Mouse (Mus musculus): ENCODE measurements around the gene Tsks. TPM values are rescaled to one million over a fixed set of nuclear protein-coding genes. Genes with fewer than 3 reads are reported as not detected.

Tsks gene
- polyA plus RNA-seq, 2 experiments: 0.05 to 0.07 TPM

- no peak overlapping the region for H3K4me2 ChIP-seq (ENCODE audit: low read depth)
- peaks cover 3 to 13% of the 10 kb centered on the region in 2 experiments; a peak in 3 of 4 replicates for H3K4me1 ChIP-seq (replicated peaks; ENCODE audit: control insufficient read depth in 2 of 2, insufficient read depth in 2 of 2, low read length in 1 of 2)
- peaks cover 27% of the 10 kb centered on the region for H3K36me3 ChIP-seq (replicated peaks; ENCODE audit: control insufficient read depth, insufficient read depth, low read depth)
- H3K4me3 ChIP-seq (ENCODE audit: insufficient read depth in 1 of 2, low read depth in 2 of 2, low read length in 2 of 2): no peak overlapping the region
- WGBS (ENCODE audit: insufficient replicate concordance): 21% methylated on average over 6 of the region's 6 CpGs
- DNase-seq (ENCODE audit: low read depth in 3 of 3, low spot score in 3 of 3) (peak; percentile 59 to 69 (median 61)), ATAC-seq (ENCODE audit: insufficient read depth) (no peak)
- H3K27me3 ChIP-seq (ENCODE audit: control insufficient read depth, insufficient read depth, low read length): no peaks in the 10 kb centered on the region
- TF ChIP-seq EP300 (IDR thresholded peaks at IDR 0.05; ENCODE audit: low read depth) (no peak), CTCF (IDR thresholded peaks at IDR 0.05; ENCODE audit: low read depth) (peak; percentile 99)
- no peak overlapping the region for H3K27ac ChIP-seq
- H3K9ac ChIP-seq (replicated peaks): no peak overlapping the region
- H3K9me3 ChIP-seq (ENCODE audit: control insufficient read depth, low read length): no peaks in the 10 kb centered on the region
Measured at GRCm38 (mm10) chr7:44983085-44983484, 40.1 kb downstream of the Tsks start.

GRCm38 (mm10) chr7:44983944-44984832 is 41.2 kb downstream of the Tsks start:
- Histone ChIP-seq H3K4me2 (ENCODE audit: low read depth) (peak overlapping the region; percentile 79), H3K4me3 (ENCODE audit: insufficient read depth in 1 of 2, low read depth in 2 of 2, low read length in 2 of 2) (no peak overlapping the region), H3K27ac (peak overlapping the region; percentile 1), H3K36me3 (replicated peaks; ENCODE audit: control insufficient read depth, insufficient read depth, low read depth) (peaks cover 19% of the 10 kb centered on the region), H3K4me1 (replicated peaks; ENCODE audit: control insufficient read depth in 2 of 2, insufficient read depth in 2 of 2, low read length in 1 of 2) (peaks cover 3 to 16% of the 10 kb centered on the region in 2 experiments; a peak in 3 of 4 replicates), H3K9ac (replicated peaks) (no peak overlapping the region), H3K9me3 (ENCODE audit: control insufficient read depth, low read length) (no peaks in the 10 kb centered on the region), H3K27me3 (ENCODE audit: control insufficient read depth, insufficient read depth, low read length) (no peaks in the 10 kb centered on the region)
- DNase-seq (ENCODE audit: low read depth in 3 of 3, low spot score in 3 of 3): no peak
- ATAC-seq (ENCODE audit: insufficient read depth): no peak
- no peak for TF ChIP-seq CTCF (IDR thresholded peaks at IDR 0.05; ENCODE audit: low read depth)
- no peak for TF ChIP-seq EP300 (IDR thresholded peaks at IDR 0.05; ENCODE audit: low read depth)
- WGBS (ENCODE audit: insufficient replicate concordance): 76% methylated on average over 7 of the region's 7 CpGs

- Histone ChIP-seq H3K27ac (peak overlapping the region; percentile 62), H3K9ac (replicated peaks) (no peak overlapping the region), H3K4me1 (replicated peaks; ENCODE audit: control insufficient read depth in 2 of 2, insufficient read depth in 2 of 2, low read length in 1 of 2) (peaks cover 3 to 17% of the 10 kb centered on the region in 2 experiments; a peak in 3 of 4 replicates), H3K27me3 (ENCODE audit: control insufficient read depth, insufficient read depth, low read length) (no peaks in the 10 kb centered on the region), H3K4me3 (ENCODE audit: insufficient read depth in 1 of 2, low read depth in 2 of 2, low read length in 2 of 2) (peak overlapping the region; percentile 71 to 79; a peak in 3 of 4 replicates), H3K36me3 (replicated peaks; ENCODE audit: control insufficient read depth, insufficient read depth, low read depth) (peaks cover 13% of the 10 kb centered on the region), H3K4me2 (ENCODE audit: low read depth) (peak overlapping the region; percentile 79), H3K9me3 (ENCODE audit: control insufficient read depth, low read length) (no peaks in the 10 kb centered on the region)
- TF ChIP-seq EP300 (IDR thresholded peaks at IDR 0.05; ENCODE audit: low read depth): no peak
- no peak for TF ChIP-seq CTCF (IDR thresholded peaks at IDR 0.05; ENCODE audit: low read depth)
- DNase-seq (ENCODE audit: low read depth in 3 of 3, low spot score in 3 of 3): no peak
- no peak for ATAC-seq (ENCODE audit: insufficient read depth)
- 33% methylated on average over 3 of the region's 3 CpGs for WGBS (ENCODE audit: insufficient replicate concordance)
Measured at GRCm38 (mm10) chr7:44984833-44985164, 41.8 kb downstream of the Tsks start.

GRCm38 (mm10) chr7:44985595-44986191 is 42.7 kb downstream of the Tsks start:
- Histone ChIP-seq H3K27ac (peak overlapping the region; percentile 62), H3K9ac (replicated peaks) (peak overlapping the region; percentile 86), H3K4me2 (ENCODE audit: low read depth) (peak overlapping the region; percentile 79), H3K27me3 (ENCODE audit: control insufficient read depth, insufficient read depth, low read length) (no peaks in the 10 kb centered on the region), H3K4me1 (replicated peaks; ENCODE audit: control insufficient read depth in 2 of 2, insufficient read depth in 2 of 2, low read length in 1 of 2) (peaks cover 3 to 17% of the 10 kb centered on the region in 2 experiments; a peak in 3 of 4 replicates), H3K4me3 (ENCODE audit: insufficient read depth in 1 of 2, low read depth in 2 of 2, low read length in 2 of 2) (peak overlapping the region; percentile 71 to 79), H3K9me3 (ENCODE audit: control insufficient read depth, low read length) (no peaks in the 10 kb centered on the region), H3K36me3 (replicated peaks; ENCODE audit: control insufficient read depth, insufficient read depth, low read depth) (peaks cover 13% of the 10 kb centered on the region)
- WGBS (ENCODE audit: insufficient replicate concordance): under 1% methylated on average over 44 of the region's 45 CpGs
- DNase-seq (ENCODE audit: low read depth in 3 of 3, low spot score in 3 of 3) (peak; percentile 43 to 49 (median 47)), ATAC-seq (ENCODE audit: insufficient read depth) (no peak)
- TF ChIP-seq EP300 (IDR thresholded peaks at IDR 0.05; ENCODE audit: low read depth) (no peak), CTCF (IDR thresholded peaks at IDR 0.05; ENCODE audit: low read depth) (peak; percentile 48)

Data from liver, embryonic 14.5 days (tissue).